Mouse (Mus musculus) G1E (cell line): Measurements from ENCODE around the gene Gm36210.

Experiments
- CTCF ChIP-seq: IDR thresholded peaks from 2 replicates; pipeline ENCODE4 v1.5.1; 2012; ENCODE audit warnings: low read depth, low read length, inconsistent platforms, mixed read lengths
- GATA1 ChIP-seq: IDR thresholded peaks from 2 replicates; pipeline ENCODE4 v1.6.1; 2012; ENCODE audit warnings: borderline replicate concordance, low read length, inconsistent platforms, mixed read lengths

- no peak for TF ChIP-seq CTCF
- no peak for TF ChIP-seq GATA1
These were observed 36.2 kb downstream of the Gm36210 start, which contains the start of gene Isoc2b for GRCm38 (mm10) chr7:4870133-4870532.
